Mouse (Mus musculus) hindbrain, embryonic 15.5 days (tissue): ENCODE results near the gene Ap1m1. TPM values are rescaled to one million over a fixed set of nuclear protein-coding genes. Genes with fewer than 3 reads are reported as not detected.

Source experiments
- ATAC-seq: fragments of 200-750 bp; cut with Nextera tagmentation; 2 replicates; pipeline ENCODE4 v1.8.0; 2017; ENCODE audit warnings: low read depth, moderate number of reproducible peaks, moderate TSS enrichment; ENCODE audit not compliant: low FRiP score
- H3K27ac ChIP-seq: fragments of 300-500 bp; sonication (generic); replicated peaks from 2 replicates; pipeline ENCODE4 v1.5.1; 2015; ENCODE audit warnings: mild to moderate bottlenecking, inconsistent platforms
- H3K27me3 ChIP-seq: fragments of 300-500 bp; sonication (generic); 2 replicates; pipeline ENCODE4 v1.6.1; 2015; ENCODE audit warnings: control low read depth, inconsistent platforms
- H3K36me3 ChIP-seq: fragments of 300-500 bp; sonication (generic); 2 replicates; pipeline ENCODE4 v1.6.1; 2015; ENCODE audit warnings: control low read depth, inconsistent platforms
- H3K4me1 ChIP-seq: fragments of 300-500 bp; sonication (generic); replicated peaks from 2 replicates; pipeline ENCODE4 v1.6.1; 2015; ENCODE audit warnings: control low read depth, inconsistent platforms
- H3K4me2 ChIP-seq: fragments of 300-500 bp; sonication (generic); 2 replicates; pipeline ENCODE4 v1.6.1; 2015; ENCODE audit warnings: moderate library complexity, mild to moderate bottlenecking, inconsistent platforms
- H3K4me3 ChIP-seq: fragments of 300-500 bp; sonication (generic); 2 replicates; pipeline ENCODE4 v1.5.1; 2015; ENCODE audit warnings: mild to moderate bottlenecking, inconsistent platforms
- H3K9ac ChIP-seq: fragments of 300-500 bp; sonication (generic); 2 replicates; pipeline ENCODE4 v1.6.1; 2015; ENCODE audit warnings: inconsistent platforms
- H3K9me3 ChIP-seq: fragments of 300-500 bp; sonication (generic); 2 replicates; pipeline ENCODE4 v1.6.1; 2016; ENCODE audit warnings: control low read depth, inconsistent platforms
- WGBS: fragments of 180-500 bp; shearing (Covaris S2); methylation state at CpG from one replicate; pipeline ENCODE4 v1.1.7; 2015; 5-methylcytosine and 5-hydroxymethylcytosine counted together
- polyA plus RNA-seq: library from polyadenylated mRNA; unstranded; fragments of >200 nt; fragmentation: Nextera tagmentation; extraction: Ambion mirVana; gene quantifications from 2 replicates; pipeline ENCODE4 v1.2.1, GENCODE M21; 2015

Gene Ap1m1
- polyA plus RNA-seq, 1 experiment from 2014 or later: 278 TPM

GRCm38 (mm10) chr8:72272361-72272760, 32.5 kb downstream of the Ap1m1 start:
- H3K9me3 ChIP-seq: no peaks in the 10 kb centered on the region
- no peak overlapping the region for H3K4me3 ChIP-seq
- H3K27me3 ChIP-seq: no peaks in the 10 kb centered on the region
- H3K9ac ChIP-seq: no peak overlapping the region
- no peak overlapping the region for H3K4me2 ChIP-seq
- H3K4me1 ChIP-seq: no peaks in the 10 kb centered on the region
- ATAC-seq: 0 out of 2 replicates have a peak, but pooled peaks have one; percentile 63
- no peak overlapping the region for H3K27ac ChIP-seq
- WGBS: 27% methylated on average over 3 of the region's 3 CpGs
- H3K36me3 ChIP-seq: no peaks in the 10 kb centered on the region

- Histone ChIP-seq H3K36me3 (no peaks in the 10 kb centered on the region), H3K4me2 (no peak overlapping the region), H3K4me3 (no peak overlapping the region), H3K9ac (no peak overlapping the region), H3K27me3 (no peaks in the 10 kb centered on the region), H3K9me3 (no peaks in the 10 kb centered on the region), H3K4me1 (no peaks in the 10 kb centered on the region), H3K27ac (no peak overlapping the region)
- WGBS: 82% methylated on average over 1 of the region's 1 CpGs
- no peak for ATAC-seq
Observed at GRCm38 (mm10) chr8:72273111-72273770, 33.4 kb downstream of the Ap1m1 start.

GRCm38 (mm10) chr8:72273807-72274206, 34.0 kb downstream of the Ap1m1 start:
- Histone ChIP-seq H3K36me3 (no peaks in the 10 kb centered on the region), H3K4me1 (no peaks in the 10 kb centered on the region), H3K9me3 (no peaks in the 10 kb centered on the region), H3K9ac (no peak overlapping the region), H3K27ac (no peak overlapping the region), H3K27me3 (no peaks in the 10 kb centered on the region), H3K4me3 (no peak overlapping the region), H3K4me2 (no peak overlapping the region)
- ATAC-seq: no peak
- WGBS: 84% methylated on average over 5 of the region's 5 CpGs

GRCm38 (mm10) chr8:72277244-72277643, 37.4 kb downstream of the Ap1m1 start:
- Histone ChIP-seq H3K36me3 (no peaks in the 10 kb centered on the region), H3K27ac (no peak overlapping the region), H3K9me3 (no peaks in the 10 kb centered on the region), H3K27me3 (no peaks in the 10 kb centered on the region), H3K4me2 (no peak overlapping the region), H3K4me3 (no peak overlapping the region), H3K4me1 (no peaks in the 10 kb centered on the region), H3K9ac (no peak overlapping the region)
- WGBS: 90% methylated on average over 3 of the region's 3 CpGs
- no peak for ATAC-seq

GRCm38 (mm10) chr8:72279151-72279550, 39.3 kb downstream of the Ap1m1 start:
- no peaks in the 10 kb centered on the region for H3K27me3 ChIP-seq
- no peaks in the 10 kb centered on the region for H3K9me3 ChIP-seq
- no peaks in the 10 kb centered on the region for H3K4me1 ChIP-seq
- no peaks in the 10 kb centered on the region for H3K36me3 ChIP-seq
- H3K27ac ChIP-seq: no peak overlapping the region
- H3K4me3 ChIP-seq: no peak overlapping the region
- WGBS: 79% methylated on average over 7 of the region's 7 CpGs
- ATAC-seq: no peak
- no peak overlapping the region for H3K4me2 ChIP-seq
- H3K9ac ChIP-seq: no peak overlapping the region

GRCm38 (mm10) chr8:72281634-72282033, 41.8 kb downstream of the Ap1m1 start:
- 35% methylated on average over 3 of the region's 3 CpGs for WGBS
- ATAC-seq: peak; percentile 3; the same call in 1 of the 2 replicates
- H3K9me3 ChIP-seq: no peaks in the 10 kb centered on the region
- no peaks in the 10 kb centered on the region for H3K4me1 ChIP-seq
- no peak overlapping the region for H3K9ac ChIP-seq
- no peaks in the 10 kb centered on the region for H3K27me3 ChIP-seq
- H3K4me2 ChIP-seq: no peak overlapping the region
- H3K4me3 ChIP-seq: no peak overlapping the region
- no peak overlapping the region for H3K27ac ChIP-seq
- no peaks in the 10 kb centered on the region for H3K36me3 ChIP-seq

GRCm38 (mm10) chr8:72285285-72285684, 45.5 kb downstream of the Ap1m1 start:
- no peaks in the 10 kb centered on the region for H3K9me3 ChIP-seq
- 85% methylated on average over 4 of the region's 4 CpGs for WGBS
- ATAC-seq: no peak
- H3K4me3 ChIP-seq: no peak overlapping the region
- no peak overlapping the region for H3K27ac ChIP-seq
- no peaks in the 10 kb centered on the region for H3K4me1 ChIP-seq
- no peak overlapping the region for H3K9ac ChIP-seq
- H3K4me2 ChIP-seq: no peak overlapping the region
- no peaks in the 10 kb centered on the region for H3K27me3 ChIP-seq
- no peaks in the 10 kb centered on the region for H3K36me3 ChIP-seq

- ATAC-seq: no peak
- Histone ChIP-seq H3K27ac (no peak overlapping the region), H3K4me1 (no peaks in the 10 kb centered on the region), H3K9ac (no peak overlapping the region), H3K4me3 (no peak overlapping the region), H3K27me3 (no peaks in the 10 kb centered on the region), H3K36me3 (no peaks in the 10 kb centered on the region), H3K4me2 (no peak overlapping the region), H3K9me3 (no peaks in the 10 kb centered on the region)
Observed at GRCm38 (mm10) chr8:72289051-72289450, 49.2 kb downstream of the Ap1m1 start.

- no peak for ATAC-seq
- Histone ChIP-seq H3K4me2 (no peak overlapping the region), H3K4me1 (no peaks in the 10 kb centered on the region; the same call in 1 of the 2 replicates), H3K9ac (no peak overlapping the region), H3K27me3 (no peaks in the 10 kb centered on the region), H3K9me3 (no peaks in the 10 kb centered on the region), H3K4me3 (no peak overlapping the region), H3K36me3 (no peaks in the 10 kb centered on the region), H3K27ac (no peak overlapping the region)
- 82% methylated on average over 2 of the region's 2 CpGs for WGBS
Observed at GRCm38 (mm10) chr8:72291104-72291503, 51.3 kb downstream of the Ap1m1 start.

GRCm38 (mm10) chr8:72293309-72293708, 53.5 kb downstream of the Ap1m1 start:
- Histone ChIP-seq H3K27ac (no peak overlapping the region), H3K36me3 (no peaks in the 10 kb centered on the region), H3K4me1 (no peaks in the 10 kb centered on the region; the same call in 1 of the 2 replicates), H3K4me2 (no peak overlapping the region), H3K9me3 (no peaks in the 10 kb centered on the region), H3K4me3 (no peak overlapping the region), H3K9ac (no peak overlapping the region), H3K27me3 (no peaks in the 10 kb centered on the region)
- no peak for ATAC-seq

- no peaks in the 10 kb centered on the region for H3K27me3 ChIP-seq
- H3K27ac ChIP-seq: peak overlapping the region; percentile 47; the same call in 1 of the 2 replicates
- no peak overlapping the region for H3K4me3 ChIP-seq
- H3K4me1 ChIP-seq: no peaks in the 10 kb centered on the region; the same call in 1 of the 2 replicates
- no peak overlapping the region for H3K9ac ChIP-seq
- H3K36me3 ChIP-seq: no peaks in the 10 kb centered on the region
- no peak for ATAC-seq
- 76% methylated on average over 3 of the region's 3 CpGs for WGBS
- no peaks in the 10 kb centered on the region for H3K9me3 ChIP-seq
- no peak overlapping the region for H3K4me2 ChIP-seq
Observed at GRCm38 (mm10) chr8:72295125-72295524, 55.3 kb downstream of the Ap1m1 start.

- Histone ChIP-seq H3K9ac (no peak overlapping the region), H3K4me3 (no peak overlapping the region), H3K27me3 (no peaks in the 10 kb centered on the region), H3K36me3 (no peaks in the 10 kb centered on the region), H3K27ac (peak overlapping the region; percentile 47), H3K4me1 (no peaks in the 10 kb centered on the region; the same call in 1 of the 2 replicates), H3K4me2 (0 out of 2 replicates have a peak overlapping the region, but pooled peaks have one; percentile 3), H3K9me3 (no peaks in the 10 kb centered on the region)
- 46% methylated on average over 8 of the region's 8 CpGs for WGBS
- ATAC-seq: peak; percentile 77
Observed at GRCm38 (mm10) chr8:72295679-72296078, 55.9 kb downstream of the Ap1m1 start.

- no peak overlapping the region for H3K4me2 ChIP-seq
- 96% methylated on average over 8 of the region's 8 CpGs for WGBS
- no peaks in the 10 kb centered on the region for H3K36me3 ChIP-seq
- no peaks in the 10 kb centered on the region for H3K27me3 ChIP-seq
- H3K27ac ChIP-seq: no peak overlapping the region
- H3K4me3 ChIP-seq: no peak overlapping the region
- H3K9ac ChIP-seq: no peak overlapping the region
- ATAC-seq: no peak
- H3K4me1 ChIP-seq: no peaks in the 10 kb centered on the region; the same call in 1 of the 2 replicates
- H3K9me3 ChIP-seq: no peaks in the 10 kb centered on the region
Observed at GRCm38 (mm10) chr8:72296561-72296960, 56.7 kb downstream of the Ap1m1 start.
